Mouse (Mus musculus) cerebellum, adult 18-20 months (tissue): ENCODE measurements around the gene Foxc1.

Experiments used
- DNase-seq, 2 experiments: peaks; one replicate each; pipeline ENCODE4 v3.0.0; 2021

Gene Foxc1

DNA sequence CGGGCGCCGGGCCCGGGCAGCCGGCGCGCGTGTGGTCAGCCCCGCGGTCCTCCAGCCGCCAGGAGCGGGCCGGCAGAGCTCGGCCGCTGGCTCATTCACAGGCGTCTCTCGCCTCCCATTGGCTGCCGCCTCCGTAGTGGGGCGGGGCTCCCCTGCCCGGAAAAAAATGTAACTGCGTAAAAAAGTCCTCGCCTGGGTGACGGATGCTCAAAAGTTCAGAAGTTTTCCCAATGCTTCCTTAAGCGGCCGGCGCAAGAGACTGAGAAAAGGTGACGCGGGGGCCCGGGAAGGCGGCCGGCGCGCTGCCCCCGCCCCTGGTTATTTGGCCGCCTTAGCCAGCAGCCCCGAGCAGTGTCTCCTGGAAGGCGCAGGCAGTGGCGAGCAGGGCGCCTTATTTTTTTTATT, at the start of gene Foxc1:
Gene Foxc1, plus strand, starts transcription at position 206 of the 405 bp plus-strand sequence.
- peak in 1 of 2 experiments; percentile 39 for DNase-seq

DNA sequence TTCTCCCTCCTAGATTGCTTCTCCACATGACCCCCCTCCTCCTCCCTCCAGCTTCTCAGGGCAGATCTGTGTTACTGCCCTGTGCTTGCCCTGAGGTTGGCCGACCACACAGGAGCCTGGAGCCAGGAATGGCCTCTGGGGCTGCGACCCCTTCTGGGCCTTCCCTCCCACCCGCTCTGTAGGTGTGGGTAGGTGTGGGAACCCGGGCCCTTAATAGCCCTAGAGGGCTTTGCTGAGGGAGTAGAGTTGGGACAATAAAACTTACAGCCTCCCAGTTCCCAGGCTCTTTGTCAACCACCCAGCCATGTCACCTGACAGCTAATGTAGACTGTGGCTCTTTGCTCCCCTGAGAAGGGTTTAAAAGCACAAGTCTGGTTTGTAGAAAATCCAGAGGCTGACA, 46.0 kb upstream of the Foxc1 start:
- no peak for DNase-seq

DNA sequence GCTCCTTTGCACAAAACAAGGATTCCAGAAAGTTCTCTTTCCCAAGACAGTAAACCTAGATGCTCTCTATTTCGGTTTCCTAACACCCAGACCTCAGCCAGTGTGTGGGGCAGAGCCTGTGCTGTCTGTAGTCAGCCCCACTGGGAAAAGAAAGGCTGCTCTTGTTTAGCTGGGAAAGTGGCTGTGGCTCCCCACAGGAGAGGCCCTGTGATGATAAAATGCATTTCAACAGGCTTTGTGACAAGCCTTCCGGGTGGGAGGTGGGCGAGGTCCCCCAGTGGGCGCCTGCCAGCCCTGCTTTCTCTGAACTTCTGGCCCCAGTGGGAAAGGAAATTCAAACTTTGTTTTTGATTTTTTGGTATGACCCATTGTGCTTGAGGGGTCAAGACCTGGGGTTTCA, 45.4 kb upstream of the Foxc1 start:
- no peak for DNase-seq

DNA sequence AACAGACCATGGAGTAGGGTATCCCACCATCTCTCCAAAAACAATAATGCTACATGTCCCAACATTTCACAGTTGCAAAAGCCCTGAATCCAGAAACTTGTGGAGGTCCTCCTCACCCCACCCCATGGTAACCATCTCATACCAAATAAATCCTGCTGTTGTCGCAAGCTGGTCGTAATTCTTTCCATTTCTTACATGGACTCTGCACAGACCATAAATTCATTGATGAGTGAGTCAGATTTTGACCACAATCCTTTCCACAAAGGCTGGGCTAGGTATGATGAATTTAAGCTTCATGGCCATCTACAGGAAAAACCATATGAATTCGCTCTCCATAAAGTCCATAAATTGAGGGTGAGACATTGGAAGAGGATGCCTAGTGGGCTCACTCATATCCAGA, 42.0 kb upstream of the Foxc1 start:
- no peak for DNase-seq

DNA sequence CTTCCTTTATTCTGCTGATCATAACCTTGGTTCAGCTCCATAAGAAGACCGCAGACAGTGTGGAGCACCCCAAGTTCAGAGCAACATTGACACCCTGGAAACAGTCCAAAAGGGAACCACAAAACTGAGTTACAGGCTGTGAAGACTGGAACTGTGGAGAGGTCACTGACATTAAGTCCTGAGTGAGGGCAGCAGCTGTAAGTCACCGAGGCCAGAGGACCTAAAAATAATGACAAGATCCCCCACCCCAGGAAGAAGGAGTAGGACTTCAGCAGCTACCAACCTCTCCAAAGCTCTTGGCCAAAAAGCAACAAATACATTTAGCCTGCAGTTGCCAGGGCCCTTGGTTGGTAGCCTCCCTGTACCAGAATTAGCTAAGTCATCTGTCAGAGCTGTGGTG, 40.9 kb upstream of the Foxc1 start:
- DNase-seq = no peak

DNA sequence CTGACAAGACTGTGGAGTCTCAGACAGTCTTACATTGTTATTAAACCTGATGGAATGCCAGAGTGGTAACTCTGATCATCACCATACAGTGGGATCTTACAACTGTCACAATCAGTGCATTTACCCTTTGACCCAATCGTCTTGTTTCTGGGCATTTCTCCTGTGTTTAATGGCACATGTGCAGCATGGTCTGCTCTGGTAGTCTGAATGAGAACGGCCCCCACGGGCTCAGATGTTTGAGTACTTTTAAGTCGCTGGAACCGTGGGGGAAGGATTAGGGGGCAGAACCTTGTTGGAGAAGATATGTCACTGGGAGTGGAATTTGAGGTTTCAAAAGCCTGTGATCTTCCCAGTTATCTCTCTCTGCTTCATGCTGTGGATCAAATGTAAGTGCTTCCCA, 33.6 kb upstream of the Foxc1 start:
- DNase-seq = no peak

DNA sequence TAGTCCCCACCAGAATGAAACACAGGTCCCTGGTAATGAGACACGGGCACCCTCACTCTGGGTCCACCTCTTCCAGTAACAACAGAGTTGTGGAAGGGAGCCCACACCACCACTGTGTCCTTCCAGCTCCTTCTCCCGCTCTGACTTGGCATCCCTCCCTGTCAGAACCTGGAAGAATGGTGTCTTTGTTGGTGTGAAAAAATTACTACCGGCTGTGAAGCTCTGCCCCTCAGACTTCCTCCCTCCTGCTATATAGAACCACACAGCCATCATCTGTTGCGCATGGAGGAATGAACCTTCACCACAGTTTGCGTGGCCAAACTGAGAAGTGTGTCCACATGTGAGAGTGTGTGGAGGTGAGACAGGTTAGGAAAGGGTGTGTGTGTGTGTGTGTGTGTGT, 30.7 kb upstream of the Foxc1 start:
- DNase-seq = no peak

DNA sequence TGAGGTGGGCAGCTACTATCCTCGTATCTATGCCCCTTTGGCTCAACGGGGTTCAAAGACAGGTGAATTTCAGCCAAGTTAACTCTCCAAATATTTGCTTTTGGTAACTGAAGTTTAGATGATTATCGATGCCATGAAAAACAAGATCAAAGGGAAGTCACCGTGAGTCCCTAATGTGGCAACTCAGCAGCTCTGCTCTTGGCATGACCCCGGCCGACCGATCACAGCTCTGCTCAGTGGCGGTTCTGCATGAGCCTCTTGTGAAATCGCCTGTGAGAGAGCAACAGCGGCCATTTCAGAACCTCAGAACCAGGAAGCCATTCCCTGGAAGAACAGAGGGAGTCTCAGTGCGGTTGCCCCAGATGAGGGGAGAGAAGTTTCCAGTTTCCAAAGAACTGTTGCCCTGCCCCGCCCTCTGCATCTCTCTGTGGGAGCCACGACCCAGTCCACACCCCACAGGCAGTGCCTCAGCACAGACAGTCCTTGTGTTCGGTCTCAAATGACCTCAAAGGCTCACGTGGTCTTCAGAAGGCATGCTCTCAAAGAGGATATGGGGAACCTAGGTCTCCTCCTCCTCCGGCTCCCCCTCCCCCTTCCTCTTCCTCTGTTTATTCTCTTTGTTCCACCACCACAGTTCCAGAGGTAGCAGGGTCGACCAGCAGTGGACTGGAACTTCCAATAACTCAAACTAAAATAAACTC, 27.0 kb upstream of the Foxc1 start:
- DNase-seq = no peak

DNA sequence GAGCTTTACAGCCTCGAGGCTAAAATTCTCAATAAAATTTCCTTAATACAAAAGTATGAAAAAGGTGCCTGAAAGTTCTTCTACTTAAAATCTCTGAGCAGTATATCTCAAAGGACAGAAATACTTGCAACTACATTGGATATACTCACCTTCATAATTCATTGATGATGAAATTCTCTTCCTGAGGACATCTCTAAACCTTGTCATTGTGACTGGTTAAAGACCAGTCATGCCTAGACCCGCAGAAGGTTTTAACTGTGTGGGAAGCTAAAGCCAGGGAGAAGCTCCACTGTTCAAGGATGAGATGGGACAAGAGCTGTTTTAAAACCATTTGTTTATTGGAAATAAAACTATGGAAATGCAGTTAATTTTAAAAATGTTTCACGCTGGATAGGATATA, 26.1 kb upstream of the Foxc1 start:
- DNase-seq = no peak

DNA sequence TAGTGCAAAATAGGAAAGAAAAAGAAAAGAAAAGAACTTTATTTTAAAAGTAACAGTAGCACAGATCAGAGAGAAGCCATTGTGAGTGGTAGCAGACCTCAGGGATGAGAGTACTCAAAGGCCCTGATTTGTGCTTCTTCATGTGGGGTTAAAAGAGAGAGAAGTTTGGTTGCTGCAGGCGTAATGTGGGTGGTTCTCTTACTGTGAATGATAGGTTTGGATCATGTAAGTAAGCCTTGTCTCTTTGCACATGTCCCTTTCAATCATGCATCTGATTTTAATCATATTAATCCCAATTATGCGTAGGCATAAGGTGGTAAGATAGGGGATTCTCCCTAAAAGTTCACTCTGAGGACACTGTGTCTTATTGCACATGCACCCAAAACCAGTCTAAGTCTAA, 24.4 kb upstream of the Foxc1 start:
- no peak for DNase-seq

DNA sequence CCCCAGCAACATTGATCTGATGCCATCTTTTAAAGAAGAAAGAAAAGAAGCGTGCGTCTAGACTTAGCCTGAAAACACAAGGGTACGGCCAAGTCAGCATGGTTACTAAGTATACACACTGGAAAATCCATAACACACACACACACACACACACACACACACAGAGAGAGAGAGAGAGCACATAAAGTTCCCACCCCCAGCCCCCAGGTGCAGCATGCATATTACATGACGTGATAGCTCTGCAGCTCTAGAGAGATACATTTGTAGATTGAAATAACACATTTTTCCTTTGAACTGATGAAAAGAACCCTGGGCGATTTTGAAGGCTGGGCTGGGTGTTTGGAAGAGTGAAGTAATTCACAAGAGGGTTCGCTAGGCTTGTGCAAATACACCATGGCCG, 21.7 kb upstream of the Foxc1 start:
- DNase-seq = no peak

DNA sequence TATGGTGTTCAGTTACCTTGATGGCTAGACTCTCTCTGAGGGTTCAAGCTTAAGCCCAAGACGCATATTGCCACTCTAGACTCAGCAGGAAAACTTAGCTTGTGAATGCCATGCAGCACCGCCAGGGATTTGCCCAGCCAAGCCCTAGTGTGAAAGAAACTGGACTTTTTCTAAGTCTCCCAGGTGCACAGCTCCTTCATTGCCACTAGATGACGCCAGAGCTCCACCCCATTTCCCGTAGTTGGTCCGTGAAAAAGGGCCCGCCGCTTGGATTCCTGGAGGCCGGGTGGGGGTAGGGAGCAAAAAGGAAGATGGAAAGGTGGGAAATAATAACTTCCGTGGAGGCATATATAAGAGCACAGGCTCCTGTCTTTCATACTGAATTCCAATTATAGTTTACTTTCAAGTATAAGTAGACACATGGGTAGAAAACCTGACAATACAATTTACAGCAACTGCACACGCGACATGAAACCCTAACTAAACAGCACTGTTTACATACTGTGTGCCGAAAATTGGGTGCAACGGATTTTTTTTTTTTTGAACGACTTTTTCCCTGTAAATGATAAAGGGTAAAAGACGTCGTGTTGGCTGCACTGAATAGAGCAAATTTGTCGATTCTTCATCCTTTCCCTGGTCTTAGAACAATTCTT, 13.8 kb upstream of the Foxc1 start:
- DNase-seq = peak; percentile 33 to 49

DNA sequence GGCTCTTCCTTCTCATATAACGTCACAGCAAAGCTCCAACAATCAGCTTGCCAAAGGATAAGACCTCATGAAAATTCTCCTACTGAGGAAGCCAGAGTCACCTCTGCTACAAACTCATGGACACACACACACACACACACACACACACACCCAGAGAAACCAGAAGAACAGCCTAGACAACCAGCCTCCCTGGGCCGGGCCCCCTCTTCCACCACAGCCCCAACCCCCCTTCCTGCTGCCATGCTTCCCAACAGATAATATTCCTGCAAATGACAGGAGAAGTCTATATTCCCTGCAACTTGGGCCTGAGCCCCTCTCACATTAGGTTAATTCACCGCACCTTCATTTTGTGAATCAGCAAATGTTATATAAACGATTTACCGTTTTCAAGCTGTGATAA, 13.3 kb upstream of the Foxc1 start:
- DNase-seq = no peak

DNA sequence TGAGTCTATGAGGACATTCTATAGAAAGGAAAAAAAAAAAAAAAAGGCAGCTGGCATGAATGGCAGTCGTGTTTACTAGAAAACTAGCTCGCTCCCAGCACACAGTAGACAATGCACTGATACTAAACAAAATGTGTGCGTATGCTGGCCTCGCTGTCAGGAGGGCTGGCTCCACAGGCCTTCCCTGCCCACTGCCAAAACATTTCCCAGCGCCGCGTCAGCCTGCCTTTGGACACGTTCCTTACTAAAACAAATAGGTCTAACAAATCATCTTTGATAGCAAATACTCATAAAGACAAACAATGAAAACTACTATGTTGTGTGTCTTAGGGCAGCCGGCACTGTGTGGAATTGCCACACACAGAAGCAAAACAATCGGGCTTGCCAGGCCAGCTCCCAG, 9.1 kb upstream of the Foxc1 start:
- no peak for DNase-seq

DNA sequence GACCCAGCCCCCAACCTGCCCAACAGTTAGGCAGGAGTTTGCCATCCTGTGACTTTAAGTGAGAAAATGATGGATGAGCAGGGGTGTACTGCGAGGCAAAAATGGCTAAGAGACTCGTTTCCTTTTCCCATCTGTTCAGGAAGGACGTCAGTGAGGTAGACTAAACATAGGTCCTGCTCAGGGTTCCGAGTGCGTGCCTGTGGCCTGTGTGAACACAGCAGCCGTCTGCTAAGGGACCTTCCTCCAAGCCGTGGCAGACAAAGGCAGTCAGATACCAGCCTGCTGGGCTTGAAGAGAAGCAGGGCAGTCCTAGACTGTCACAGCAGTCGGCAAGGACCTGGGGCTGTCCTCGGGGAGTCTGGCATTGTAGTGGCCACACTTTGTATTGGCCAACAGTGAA, 8.4 kb upstream of the Foxc1 start:
- no peak for DNase-seq

DNA sequence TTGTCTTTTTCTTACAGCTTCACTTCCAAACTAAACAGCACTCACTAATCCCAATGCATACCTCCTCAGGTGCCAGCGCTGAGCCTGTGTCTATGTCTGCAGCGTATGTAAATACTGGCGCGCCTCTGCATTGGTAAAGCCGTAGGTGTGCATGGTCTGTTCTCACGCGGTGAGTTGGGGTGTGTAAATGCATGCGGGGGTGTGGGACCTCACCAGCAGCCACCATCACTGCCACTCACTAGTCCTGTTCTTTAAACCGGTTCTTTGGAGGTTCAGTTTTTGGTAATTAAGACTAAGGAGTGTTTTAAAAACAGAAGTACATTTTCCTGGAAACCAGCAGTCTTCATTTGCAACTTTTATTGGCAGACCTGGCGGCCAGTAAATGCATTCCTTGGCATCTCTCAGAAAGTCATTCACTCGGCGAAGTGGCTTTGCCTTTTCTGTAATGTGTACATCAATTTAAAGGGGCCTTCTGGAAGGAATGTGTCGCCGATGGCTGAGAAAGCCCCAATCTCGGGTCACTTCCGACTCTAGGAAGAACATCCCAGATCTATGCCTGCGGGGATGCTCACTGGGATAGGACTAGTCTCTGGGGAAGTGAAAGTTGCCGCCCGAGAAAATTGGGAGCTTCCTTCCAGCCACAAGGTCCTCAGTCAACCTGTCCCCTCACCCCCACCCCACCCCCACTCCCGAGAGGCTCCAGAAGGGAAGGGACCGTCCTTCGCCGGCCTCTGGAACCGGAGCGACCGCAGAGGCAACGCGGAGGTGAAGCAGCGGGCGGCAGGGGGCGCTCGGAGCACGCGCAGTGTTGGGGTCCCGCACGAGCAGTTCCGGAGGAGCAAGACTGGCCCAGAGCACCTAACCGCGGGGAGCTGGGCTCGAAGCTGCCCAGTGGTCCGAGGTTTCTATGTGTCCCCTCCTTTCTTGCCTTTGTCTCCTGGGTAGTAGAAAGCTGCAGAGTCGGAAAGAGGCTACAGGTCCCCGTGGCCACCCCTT, 5.6 kb upstream of the Foxc1 start:
- DNase-seq = peak; percentile 71 to 81

DNA sequence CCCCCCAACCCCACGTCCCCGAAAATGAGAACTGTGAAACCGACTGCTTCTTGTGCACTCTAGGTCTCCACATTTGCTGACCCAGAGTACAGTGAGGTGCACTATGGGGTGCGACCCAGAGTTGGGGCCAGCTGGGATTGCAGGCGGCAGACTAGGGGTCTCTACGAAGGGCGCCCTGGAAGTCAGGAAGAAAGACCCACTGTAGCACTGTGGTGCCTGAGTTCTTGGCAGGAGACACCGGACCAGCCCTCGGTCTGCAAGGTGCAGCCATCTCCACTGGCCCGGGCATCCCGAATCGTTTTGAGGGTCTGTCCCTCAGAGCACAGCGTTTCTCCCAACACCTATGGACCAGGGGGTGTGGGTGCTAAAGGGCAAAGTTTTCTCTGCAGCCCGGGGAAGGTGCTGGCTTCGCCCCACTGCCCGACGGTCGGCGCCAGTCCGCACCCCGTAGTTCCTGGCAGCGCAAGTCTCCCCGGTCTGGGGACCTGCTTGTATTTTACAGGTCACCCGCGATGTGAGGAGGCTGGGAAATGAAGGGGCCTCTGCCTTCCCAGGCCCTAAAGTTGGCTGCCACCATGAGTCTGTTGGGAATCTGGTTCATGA, 4.6 kb upstream of the Foxc1 start:
- no peak for DNase-seq

DNA sequence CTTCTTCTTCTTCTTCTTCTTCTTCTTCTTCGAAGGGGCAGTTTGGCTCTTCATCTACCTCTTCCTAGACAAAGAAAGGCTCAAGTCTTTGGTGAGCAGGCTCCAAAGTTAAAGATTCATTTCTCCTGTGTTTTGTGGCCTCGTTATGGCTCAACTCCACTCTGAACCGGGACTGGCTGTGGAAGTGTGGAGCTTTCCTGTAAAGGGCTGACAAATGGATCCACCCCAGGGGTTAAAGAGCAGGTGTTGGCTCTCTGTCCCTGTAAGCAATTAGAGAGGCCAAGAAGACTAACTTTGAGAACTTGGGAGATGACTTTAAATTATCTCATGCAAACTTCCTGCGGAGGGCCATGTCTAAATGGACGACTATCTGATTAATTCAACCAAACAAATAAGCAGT, 4.0 kb upstream of the Foxc1 start:
- no peak for DNase-seq

DNA sequence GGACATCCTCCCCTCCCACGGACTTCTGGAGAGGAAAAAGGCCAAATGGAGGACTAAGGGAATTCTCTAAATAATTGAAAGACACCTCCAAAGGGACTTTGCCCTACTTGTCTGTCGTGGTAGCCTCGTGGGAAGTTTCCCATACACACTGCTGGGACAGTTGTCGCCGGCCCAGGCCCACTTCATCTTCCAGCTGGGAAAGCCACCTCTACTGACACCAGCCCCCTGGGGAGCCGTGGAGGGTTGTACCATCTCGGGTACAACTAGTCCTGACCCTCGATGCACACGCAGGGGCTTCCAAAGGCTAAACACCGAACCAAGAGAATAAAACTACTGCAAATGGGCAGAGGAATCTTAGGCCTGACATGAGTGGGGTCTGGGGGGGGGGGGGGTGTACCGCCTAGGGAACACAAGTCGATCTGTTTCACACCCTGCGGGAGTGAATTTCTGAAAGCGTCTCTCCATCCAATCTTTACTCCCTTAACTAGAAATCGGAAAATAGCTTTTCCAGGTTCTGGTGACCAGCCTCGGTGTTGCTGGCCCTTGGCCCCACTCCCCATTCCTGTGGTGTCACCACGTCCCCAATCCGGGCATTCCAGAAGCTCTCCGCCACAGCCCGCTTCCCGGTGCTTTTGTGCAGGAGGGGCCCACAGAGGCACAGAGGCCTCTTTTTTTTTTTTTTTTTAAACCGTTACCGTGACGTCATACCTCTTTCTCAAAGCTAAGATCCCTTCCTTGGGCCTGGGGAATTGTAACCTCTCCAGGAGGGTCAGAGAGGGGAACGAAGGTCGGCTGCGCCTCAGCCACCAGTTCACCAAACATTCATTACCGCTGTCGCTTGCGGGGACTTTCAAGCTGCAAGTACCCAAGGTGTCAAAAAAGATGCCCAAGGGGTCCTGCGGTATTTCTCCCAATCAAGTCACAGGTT, 3.0 kb upstream of the Foxc1 start:
- peak in 1 of 2 experiments; percentile 11 for DNase-seq

DNA sequence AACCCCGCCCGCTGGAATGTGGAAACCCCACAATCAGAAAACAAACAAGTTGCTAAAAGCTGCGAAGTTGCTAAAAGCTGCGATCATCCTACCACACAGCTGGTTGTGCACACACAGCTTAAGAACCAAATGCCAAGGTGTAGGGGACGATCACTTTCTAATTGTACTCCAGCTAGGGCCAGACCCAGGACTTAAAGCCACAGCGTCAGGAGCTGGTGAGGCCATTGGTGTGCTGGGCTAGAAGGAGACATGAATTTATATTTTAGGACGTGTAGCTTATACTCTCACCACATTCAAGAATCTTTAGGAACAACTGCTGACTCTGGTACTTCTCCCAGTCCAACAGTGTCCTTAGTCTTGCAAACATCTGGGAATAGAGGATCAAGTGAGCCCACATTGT, 1.9 kb upstream of the Foxc1 start:
- DNase-seq = no peak

DNA sequence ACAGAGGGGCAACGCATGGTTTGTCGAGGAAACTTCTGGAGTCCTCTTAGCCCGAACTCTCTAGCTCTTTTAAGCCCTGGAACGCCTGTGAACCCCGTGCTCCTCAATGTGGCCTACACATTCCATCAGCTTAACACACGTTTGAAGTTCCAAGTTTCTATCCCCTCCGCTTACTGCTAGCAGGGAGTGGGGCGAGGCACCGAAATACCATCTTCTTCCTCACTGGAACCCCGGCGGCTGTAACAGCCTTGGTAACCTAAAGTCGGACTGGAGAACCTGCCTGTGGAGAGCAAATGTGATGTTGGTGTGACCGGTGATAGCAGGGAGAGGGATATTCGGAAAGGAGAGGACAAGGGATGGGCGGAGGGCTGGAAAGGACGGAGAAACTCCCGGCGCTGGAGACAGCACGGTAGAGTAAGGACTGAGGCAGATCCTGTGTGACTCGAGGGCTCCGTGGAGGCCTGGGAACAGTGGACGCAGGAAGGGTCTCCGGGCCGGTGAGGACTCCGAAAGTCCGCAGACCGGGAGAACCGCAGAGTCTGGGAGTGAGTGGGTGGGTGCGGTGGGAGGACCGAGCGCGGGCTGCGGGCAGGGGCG, 504 bp upstream of the Foxc1 start:
- peak in 1 of 2 experiments; percentile 16 for DNase-seq
